ENCODE assay signal across 31 mouse cellular contexts in the genomic region with DNA sequence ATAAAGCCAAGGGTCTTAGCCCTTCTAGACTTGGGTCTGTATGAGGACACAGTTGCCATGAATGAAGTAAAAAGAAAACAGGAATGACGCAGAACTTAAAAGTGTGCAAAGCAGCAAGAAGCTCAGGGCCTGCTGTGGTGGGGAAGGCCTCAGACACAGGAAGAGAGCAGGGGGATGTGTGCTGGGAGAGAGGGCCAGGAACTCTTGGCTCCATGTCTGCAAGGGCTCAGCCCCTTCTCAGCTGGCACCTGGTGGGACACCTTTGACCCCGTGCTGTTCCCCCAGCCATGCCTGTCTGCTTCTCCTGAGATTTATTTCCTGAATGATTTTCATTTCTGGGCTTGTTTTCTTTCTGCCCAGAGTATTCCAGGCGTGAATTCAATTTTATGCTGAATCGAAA. TPM values are rescaled to one million over a fixed set of nuclear protein-coding genes. Genes with fewer than 3 reads are reported as not detected.
DNase-seq lines count a peak whose midpoint lies in the region; ATAC-seq lines count a peak whose summit lies in the region.
"Had no signal": no experiment of that assay in that cellular context is flagged by ENCODE, and none has a peak within 500 bp of the region (broad histone marks: within the 10 kb centered on the region; RNA-seq: fewer than 3 reads in every experiment).

No protein-coding gene starts in this region.

- H3K4me3 ChIP-seq in kidney, embryonic 14.5 days (ENCODE audit: low read length) = no peak overlapping the region
- H3K4me3 ChIP-seq: embryonic facial prominence, embryonic 13.5 days; forebrain, embryonic 12.5 days; heart, embryonic 10.5 days; heart, embryonic 15.5 days; layer of hippocampus, adult 2 months; liver, embryonic 15.5 days; lung, embryonic 15.5 days; midbrain, embryonic 13.5 days; neural tube, embryonic 12.5 days had no signal

- ATAC-seq in kidney, embryonic 14.5 days (ENCODE audit: low FRiP score, low TSS enrichment) = no peak
- ATAC-seq: activated CD4-positive, CD25-positive, alpha-beta regulatory T cell, adult 4 months; forebrain, postnatal 0 days; intestine, postnatal 0 days; midbrain, embryonic 13.5 days had no signal

- 57% methylated on average over 4 of the region's 4 CpGs for WGBS in kidney, embryonic 14.5 days

- H3K36me3 ChIP-seq in kidney, embryonic 14.5 days (ENCODE audit: control insufficient read depth, insufficient read depth, low read length) = no peaks in the 10 kb centered on the region
- H3K36me3 ChIP-seq: embryonic facial prominence, embryonic 13.5 days; forebrain, embryonic 12.5 days; heart, embryonic 10.5 days; heart, embryonic 15.5 days; liver, embryonic 15.5 days; lung, embryonic 15.5 days; midbrain, embryonic 13.5 days; neural tube, embryonic 12.5 days had no signal

- H3K9ac ChIP-seq in kidney, embryonic 14.5 days (ENCODE audit: low read depth, low read length) = no peak overlapping the region
- H3K9ac ChIP-seq: embryonic facial prominence, embryonic 13.5 days; forebrain, embryonic 12.5 days; forebrain, postnatal 0 days; heart, embryonic 15.5 days; hindbrain, embryonic 14.5 days; liver, embryonic 15.5 days; lung, embryonic 15.5 days; midbrain, embryonic 13.5 days; neural tube, embryonic 12.5 days had no signal

- H3K4me2 ChIP-seq in kidney, embryonic 14.5 days (replicated peaks; ENCODE audit: low read depth, low read length) = no peak overlapping the region
- H3K4me2 ChIP-seq: embryonic facial prominence, embryonic 13.5 days; forebrain, embryonic 12.5 days; heart, embryonic 15.5 days; hindbrain, embryonic 14.5 days; liver, embryonic 15.5 days; lung, embryonic 15.5 days; midbrain, embryonic 13.5 days; neural tube, embryonic 12.5 days had no signal

- H3K27ac ChIP-seq in kidney, embryonic 14.5 days (ENCODE audit: low read depth, low read length) = no peak overlapping the region
- H3K27ac ChIP-seq: embryonic facial prominence, embryonic 13.5 days; forebrain, embryonic 12.5 days; heart, embryonic 10.5 days; heart, embryonic 15.5 days; hindbrain, embryonic 14.5 days; layer of hippocampus, adult 2 months; liver, embryonic 15.5 days; lung, embryonic 15.5 days; midbrain, embryonic 13.5 days; neural tube, embryonic 12.5 days had no signal

- no peaks in the 10 kb centered on the region for H3K9me3 ChIP-seq in kidney, embryonic 14.5 days (ENCODE audit: control insufficient read depth, low read length)
- H3K9me3 ChIP-seq: embryonic facial prominence, embryonic 13.5 days; forebrain, embryonic 12.5 days; heart, embryonic 10.5 days; heart, embryonic 15.5 days; liver, embryonic 15.5 days; lung, embryonic 15.5 days; midbrain, embryonic 13.5 days; neural tube, embryonic 12.5 days had no signal

- peaks cover 17% of the 10 kb centered on the region for H3K4me1 ChIP-seq in kidney, embryonic 14.5 days (ENCODE audit: control insufficient read depth, insufficient read depth, low read length)

- peaks cover 4% of the 10 kb centered on the region; the same call in 1 of the 2 replicates for H3K27me3 ChIP-seq in kidney, embryonic 14.5 days (ENCODE audit: control insufficient read depth, insufficient read depth, low read length)
- H3K27me3 ChIP-seq: lung, embryonic 15.5 days had no signal

- peak; percentile 24 for DNase-seq in embryo, embryonic 10 days (ENCODE audit: low spot score)
- no peak for DNase-seq in embryo, embryonic 9.5 days (ENCODE audit: extremely low spot score)
- peak; percentile 18 to 33 for DNase-seq in kidney, postnatal 4 days
- peak; percentile 10 for DNase-seq in ovary, postnatal 36 days (ENCODE audit: low spot score)
- no peak for DNase-seq in ovary, postnatal 10 days (ENCODE audit: low spot score)
- no peak for DNase-seq in left cerebral cortex, adult 11 months (ENCODE audit: low spot score)
- DNase-seq: adrenal gland, adult 8-10 months; cerebellum, adult 2 months; cerebellum, postnatal 14 days; forebrain, postnatal 0 days; gastrocnemius, postnatal 14 days; heart, postnatal 36 days; kidney, adult 9 months; kidney, postnatal 14 days; liver; right cerebral cortex, adult 18-20 months; spleen, adult 18-20 months; thymus, postnatal 14 days had no signal

RNA-seq across cellular contexts. Expression of a gene that starts 4.5 kb away (rescaled TPM):
- polyA plus RNA-seq in kidney, embryonic 14.5 days (2014; fragmentation: Nextera tagmentation; extraction: Ambion mirVana) = 26.7 and 34.0 TPM in 2 replicates

RNA-seq across cellular contexts. Expression of a gene that starts 59.1 kb away (rescaled TPM):
- polyA plus RNA-seq in kidney, embryonic 14.5 days (2014; fragmentation: Nextera tagmentation; extraction: Ambion mirVana) = 6.6 and 9.9 TPM in 2 replicates

Comparison
In these comparisons a context has a peak if more than half of its experiments do, and no peak if none do; other contexts are left out.
1. DNase-seq: peak in embryo, embryonic 10 days (single experiment), kidney, postnatal 4 days (2 of 2) and ovary, postnatal 36 days (single experiment); none in embryo, embryonic 9.5 days (single experiment), ovary, postnatal 10 days (single experiment) and left cerebral cortex, adult 11 months (single experiment).